Mouse (Mus musculus): ENCODE measurements at regions not wholly inside any gene's neighbourhood (a gene's known extent, or its start where the extent isn't known, plus 50 kb on each side); places are given as distances from the start of the nearest gene placed in this dataset.
A peak's percentile ranks its signal among the peaks of the same experiment; 100 is the strongest.

DNA sequence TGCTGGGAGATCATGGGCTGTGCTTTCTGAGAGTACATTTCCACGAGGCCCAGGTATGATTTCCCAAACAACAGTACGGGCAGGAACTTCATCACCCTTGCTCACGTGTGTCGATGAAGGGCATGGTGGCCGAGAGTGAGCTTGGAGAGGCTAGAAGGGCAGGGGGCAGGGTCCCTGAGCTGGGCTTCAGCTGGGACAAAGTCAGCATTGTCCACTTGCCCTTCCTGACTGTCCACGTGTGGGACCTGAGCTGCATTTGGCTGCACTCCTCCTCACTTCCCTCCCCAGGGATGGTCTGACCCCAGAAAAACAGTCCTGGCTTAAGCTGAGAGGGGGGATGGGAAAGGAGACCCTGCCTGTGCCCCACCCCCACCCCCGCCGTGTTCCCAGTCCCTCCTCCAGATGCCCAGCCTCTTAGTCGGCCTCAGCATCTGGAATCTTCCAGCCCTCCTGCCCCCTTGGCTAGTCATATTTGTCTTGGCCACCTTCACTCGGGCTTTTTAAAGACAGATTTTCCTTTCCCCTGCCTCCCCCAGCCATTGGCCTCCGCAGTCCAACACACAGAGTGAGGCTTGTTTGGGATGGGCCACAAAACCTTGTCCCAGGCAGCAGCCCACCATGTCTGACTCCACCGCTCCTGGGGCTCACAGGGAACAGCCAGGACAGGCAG lies 58.6 kb downstream of the Isg20 start:
- ATAC-seq (ENCODE audit: low FRiP score, low read depth) = no peak
- Histone ChIP-seq H3K27me3 (no peaks in the 10 kb centered on the region), H3K4me3 (no peak overlapping the region), H3K4me2 (no peak overlapping the region), H3K4me1 (replicated peaks) (no peaks in the 10 kb centered on the region), H3K9ac (no peak overlapping the region), H3K36me3 (no peaks in the 10 kb centered on the region), H3K27ac (replicated peaks) (no peak overlapping the region), H3K9me3 (no peaks in the 10 kb centered on the region)
- WGBS = 75% methylated on average over 12 of the region's 12 CpGs

DNA sequence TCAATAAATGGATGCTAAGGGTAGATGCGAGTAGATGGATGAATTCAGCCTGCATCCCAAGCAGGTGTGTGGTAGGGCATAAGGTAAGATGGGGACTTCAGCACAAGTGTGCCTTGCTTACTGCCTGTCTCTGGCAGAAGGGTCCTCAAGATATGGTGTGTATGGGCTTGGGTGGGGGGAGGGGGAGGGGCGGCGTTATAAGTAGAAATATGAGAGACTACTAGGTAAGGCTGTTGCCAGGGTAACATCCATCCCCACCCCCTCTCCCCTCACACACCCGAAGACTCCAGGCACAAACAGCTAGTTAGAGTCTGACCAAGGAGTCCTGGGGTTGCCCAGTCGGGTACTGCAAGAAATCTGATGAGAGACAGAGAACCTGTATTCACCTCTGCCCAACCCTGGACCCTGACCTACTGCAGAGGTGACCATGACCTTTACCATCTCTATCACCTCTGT lies 63.5 kb upstream of the Acan start:
- WGBS = 34% methylated on average over 5 of the region's 5 CpGs
- peaks cover 13% of the 10 kb centered on the region for H3K4me1 ChIP-seq (replicated peaks)
- peak; percentile 81 for ATAC-seq (ENCODE audit: low FRiP score, low read depth)
- peak overlapping the region; percentile 93 for H3K4me2 ChIP-seq
- H3K4me3 ChIP-seq = peak overlapping the region; percentile 45
- H3K27me3 ChIP-seq = peaks cover 3% of the 10 kb centered on the region; the same call in 1 of the 2 replicates
- no peaks in the 10 kb centered on the region for H3K36me3 ChIP-seq
- H3K9ac ChIP-seq = peak overlapping the region; percentile 55; the same call in 1 of the 2 replicates
- no peak overlapping the region for H3K27ac ChIP-seq (replicated peaks)
- H3K9me3 ChIP-seq = no peaks in the 10 kb centered on the region

DNA sequence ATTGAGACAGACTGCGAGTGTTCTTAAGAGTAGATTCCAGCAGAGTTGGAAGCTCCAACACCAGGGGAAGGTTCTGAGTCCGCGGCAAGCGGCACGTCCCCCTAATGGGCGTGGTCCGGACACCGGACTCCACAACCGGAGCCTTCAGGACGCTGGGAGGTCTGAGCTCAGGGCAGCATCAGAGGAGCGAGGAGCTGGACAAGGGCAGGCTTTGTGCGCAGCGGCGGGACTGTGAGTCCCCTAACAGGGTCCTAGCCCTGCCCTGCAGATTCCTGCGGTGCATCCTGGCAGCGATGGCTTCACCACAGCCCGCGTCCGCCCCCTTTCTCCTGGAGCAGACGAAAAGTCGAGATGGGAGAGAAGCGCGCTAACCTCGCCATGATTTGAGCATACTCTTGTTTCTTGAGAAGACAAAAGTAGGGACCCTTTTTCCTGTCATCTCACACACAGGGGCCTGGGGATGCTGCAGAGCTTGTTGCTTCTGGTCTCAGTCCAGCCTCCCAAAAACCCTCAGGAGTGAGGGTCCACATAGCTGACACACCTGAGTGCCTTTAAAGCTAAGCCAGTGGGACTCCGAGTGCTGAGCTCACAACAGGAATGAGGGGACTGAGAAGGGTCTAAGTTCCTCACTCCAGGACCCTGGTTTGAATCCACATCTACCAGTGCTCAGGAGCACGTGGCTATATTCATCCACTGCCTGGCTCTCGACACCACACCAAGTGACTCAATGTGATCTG lies 62.8 kb upstream of the Acan start:
- peak overlapping the region; percentile 45 for H3K4me3 ChIP-seq
- H3K9ac ChIP-seq = peak overlapping the region; percentile 55
- peak overlapping the region; percentile 93 for H3K4me2 ChIP-seq
- WGBS = 4% methylated on average over 26 of the region's 27 CpGs
- peak; percentile 69 for ATAC-seq (ENCODE audit: low FRiP score, low read depth)
- H3K4me1 ChIP-seq (replicated peaks) = peaks cover 13% of the 10 kb centered on the region
- no peaks in the 10 kb centered on the region for H3K9me3 ChIP-seq
- H3K27ac ChIP-seq (replicated peaks) = no peak overlapping the region
- no peaks in the 10 kb centered on the region for H3K36me3 ChIP-seq
- peaks cover 3% of the 10 kb centered on the region; the same call in 1 of the 2 replicates for H3K27me3 ChIP-seq

DNA sequence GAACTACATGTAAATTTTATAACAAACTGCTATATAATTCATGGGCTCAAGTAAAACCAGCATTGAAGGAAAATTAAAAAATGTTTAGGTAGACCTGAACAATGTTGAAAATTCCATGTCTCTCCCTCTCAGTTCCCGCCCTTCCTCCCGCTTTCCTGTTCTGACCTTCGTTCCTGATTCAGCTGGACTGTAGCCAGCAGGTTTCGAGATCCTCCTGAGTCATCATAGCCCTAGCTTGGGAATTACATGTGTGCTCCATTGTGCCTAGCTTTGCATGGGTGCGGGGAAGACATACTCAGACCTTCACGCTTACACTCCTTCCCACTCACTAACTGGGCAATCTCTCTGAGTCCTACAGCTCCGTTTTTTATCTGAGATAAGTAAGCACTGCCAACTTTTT lies 60.3 kb upstream of the Acan start:
- WGBS = 90% methylated on average over 7 of the region's 7 CpGs
- no peak overlapping the region for H3K27ac ChIP-seq (replicated peaks)
- peaks cover 3% of the 10 kb centered on the region; the same call in 1 of the 2 replicates for H3K27me3 ChIP-seq
- H3K4me3 ChIP-seq = no peak overlapping the region
- no peak for ATAC-seq (ENCODE audit: low FRiP score, low read depth)
- no peaks in the 10 kb centered on the region for H3K9me3 ChIP-seq
- no peak overlapping the region for H3K9ac ChIP-seq
- no peak overlapping the region for H3K4me2 ChIP-seq
- peaks cover 13% of the 10 kb centered on the region for H3K4me1 ChIP-seq (replicated peaks)
- no peaks in the 10 kb centered on the region for H3K36me3 ChIP-seq

DNA sequence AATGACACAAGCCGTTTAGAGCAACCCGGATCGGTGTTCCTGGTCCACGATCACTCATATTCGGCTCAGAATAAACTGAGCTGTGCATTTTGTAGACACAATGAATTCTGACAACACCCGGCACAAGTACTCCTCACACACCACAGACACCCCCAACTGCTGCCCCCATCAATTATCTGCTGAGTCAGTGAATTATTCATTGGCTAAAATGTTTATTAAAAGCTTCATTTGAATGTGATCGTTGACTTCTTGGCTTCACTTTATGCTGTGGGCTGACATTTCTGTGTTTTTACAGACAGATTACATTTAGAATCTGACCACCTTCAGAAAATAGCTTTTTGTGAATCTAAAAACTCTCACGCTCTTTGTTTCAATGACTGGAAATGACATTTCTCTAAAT lies 59.1 kb upstream of the Acan start:
- Histone ChIP-seq H3K9ac (no peak overlapping the region), H3K27ac (replicated peaks) (no peak overlapping the region), H3K4me2 (no peak overlapping the region), H3K4me3 (no peak overlapping the region), H3K9me3 (no peaks in the 10 kb centered on the region), H3K4me1 (replicated peaks) (peaks cover 13% of the 10 kb centered on the region), H3K36me3 (no peaks in the 10 kb centered on the region), H3K27me3 (peaks cover 3% of the 10 kb centered on the region; the same call in 1 of the 2 replicates)
- WGBS = 82% methylated on average over 8 of the region's 8 CpGs
- no peak for ATAC-seq (ENCODE audit: low FRiP score, low read depth)

DNA sequence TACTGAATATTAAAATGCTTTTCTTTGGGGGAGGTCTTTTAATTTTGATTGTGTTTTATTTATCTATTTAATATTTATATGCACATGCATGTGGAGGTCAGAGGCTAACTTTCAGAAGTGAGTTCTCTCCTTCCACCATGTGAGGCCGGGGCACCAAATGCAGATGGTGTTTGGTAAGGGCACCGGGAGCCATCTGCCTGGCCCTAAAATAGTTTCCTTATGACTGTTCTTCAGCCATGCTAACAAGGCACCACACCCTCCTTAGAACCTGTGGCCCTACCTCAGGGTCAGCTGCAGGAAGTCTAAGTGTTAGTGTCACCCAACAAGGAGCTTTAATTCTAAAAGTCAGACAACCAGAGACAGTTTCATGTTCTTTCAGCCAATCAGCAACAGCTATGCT lies 58.2 kb upstream of the Acan start:
- no peak overlapping the region for H3K4me3 ChIP-seq
- H3K36me3 ChIP-seq = no peaks in the 10 kb centered on the region
- H3K9me3 ChIP-seq = no peaks in the 10 kb centered on the region
- WGBS = 91% methylated on average over 2 of the region's 2 CpGs
- no peak for ATAC-seq (ENCODE audit: low FRiP score, low read depth)
- peaks cover 9% of the 10 kb centered on the region for H3K4me1 ChIP-seq (replicated peaks)
- no peak overlapping the region for H3K4me2 ChIP-seq
- no peak overlapping the region for H3K27ac ChIP-seq (replicated peaks)
- peaks cover 3% of the 10 kb centered on the region; the same call in 1 of the 2 replicates for H3K27me3 ChIP-seq
- no peak overlapping the region for H3K9ac ChIP-seq

DNA sequence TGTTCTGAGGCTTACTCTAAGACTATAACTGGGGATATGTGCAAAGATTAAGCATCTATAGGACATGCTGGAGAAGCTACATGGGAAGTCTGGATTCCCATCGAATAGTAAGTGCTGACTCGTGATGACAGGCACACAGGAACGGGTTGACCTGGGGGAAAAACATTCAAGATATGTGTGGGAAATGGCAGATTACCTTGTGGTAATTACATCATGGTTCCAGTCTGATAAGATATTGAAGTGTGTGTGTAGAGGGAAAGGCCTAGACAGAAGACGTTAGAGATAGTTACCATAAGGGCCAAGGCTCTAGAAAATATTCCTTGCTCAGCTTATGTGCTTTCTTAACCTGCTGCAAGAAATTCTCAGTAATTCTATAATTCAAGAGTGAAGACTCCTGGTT lies 57.5 kb upstream of the Acan start:
- Histone ChIP-seq H3K9me3 (no peaks in the 10 kb centered on the region), H3K36me3 (no peaks in the 10 kb centered on the region), H3K4me3 (no peak overlapping the region), H3K9ac (no peak overlapping the region), H3K27me3 (peaks cover 3% of the 10 kb centered on the region; the same call in 1 of the 2 replicates), H3K4me1 (replicated peaks) (peaks cover 1% of the 10 kb centered on the region), H3K4me2 (no peak overlapping the region), H3K27ac (replicated peaks) (no peak overlapping the region)
- ATAC-seq (ENCODE audit: low FRiP score, low read depth) = no peak
- WGBS = 84% methylated on average over 4 of the region's 4 CpGs
